Mouse (Mus musculus) erythroblast, embryonic 14.5 days (primary cell): ENCODE measurements around the gene Ninj2.

ENCODE experiments used
- GATA1 ChIP-seq: IDR thresholded peaks from 2 replicates; pipeline ENCODE4 v1.6.1; 2012; ENCODE audit warnings: low read length, inconsistent platforms, mixed read lengths
- TAL1 ChIP-seq: IDR thresholded peaks from 3 replicates; pipeline ENCODE4 v1.6.1; 2012; ENCODE audit warnings: low read length, inconsistent platforms, mixed read lengths

- TF ChIP-seq GATA1 (no peak), TAL1 (no peak)
These were observed 109.3 kb downstream of the Ninj2 start for GRCm38 (mm10) chr6:120202406-120202805.
